Mouse (Mus musculus) MEL (cell line): ENCODE data around the gene Hist1h3e. TPM values are rescaled to one million over a fixed set of nuclear protein-coding genes. Genes with fewer than 3 reads are reported as not detected.

Source experiments
- DNase-seq: peaks from one replicate; pipeline ENCODE4 v3.0.0; 2011; ENCODE audit warnings: low read depth, low spot score
- H3K27ac ChIP-seq: 2 replicates; pipeline ENCODE4 v1.5.1; 2012; ENCODE audit warnings: low read depth, mild to moderate bottlenecking, control low read depth, low read length, moderate library complexity; ENCODE audit not compliant: control insufficient read depth
- H3K27me3 ChIP-seq, 2 experiments: fragments of 150-350 bp in 1 of 2; sonication (generic) in 1 of 2; 2 replicates each; pipeline ENCODE4 v1.6.1; 2012; ENCODE audit warnings: low read length in 2 of 2, mild to moderate bottlenecking in 2 of 2, improper control_type of control experiment in 1 of 2, moderate library complexity in 1 of 2; ENCODE audit not compliant: insufficient read depth in 2 of 2, control insufficient read depth in 1 of 2
- H3K36me3 ChIP-seq, 2 experiments: 2 replicates each; pipeline ENCODE4 v1.6.1; 2012 to 2014; ENCODE audit warnings: low read length in 2 of 2, improper control_type of control experiment in 1 of 2, inconsistent platforms in 1 of 2, mild to moderate bottlenecking in 1 of 2; ENCODE audit not compliant: insufficient read depth in 2 of 2, control insufficient read depth in 1 of 2
- H3K4me1 ChIP-seq, 2 experiments: fragments of 150-350 bp in 1 of 2; sonication (generic) in 1 of 2; 2 replicates each; pipeline ENCODE4 v1.6.1; 2012; ENCODE audit warnings: low read length in 2 of 2, improper control_type of control experiment in 1 of 2, mild to moderate bottlenecking in 1 of 2; ENCODE audit not compliant: insufficient read depth in 2 of 2, control insufficient read depth in 1 of 2
- H3K4me3 ChIP-seq, 2 experiments: fragments of 150-350 bp in 1 of 2; sonication (generic) in 1 of 2; 2 replicates each; pipeline ENCODE4 v1.5.1; 2012; ENCODE audit warnings: low read depth in 2 of 2, low read length in 2 of 2, mild to moderate bottlenecking in 2 of 2, moderate library complexity in 2 of 2, control low read depth in 1 of 2, improper control_type of control experiment in 1 of 2; ENCODE audit not compliant: control insufficient read depth in 1 of 2, insufficient read depth in 1 of 2
- H3K79me2 ChIP-seq: 2 replicates; pipeline ENCODE4 v1.6.1; 2012; ENCODE audit warnings: mild to moderate bottlenecking, low read length, moderate library complexity; ENCODE audit not compliant: control insufficient read depth, poor library complexity, insufficient read depth
- H3K9ac ChIP-seq: 2 replicates; pipeline ENCODE4 v1.6.1; 2012; ENCODE audit warnings: low read depth, mild to moderate bottlenecking, control low read depth, low read length, moderate library complexity; ENCODE audit not compliant: control insufficient read depth, poor library complexity, severe bottlenecking
- H3K9me3 ChIP-seq: fragments of 150-350 bp; sonication (generic); replicated peaks from 2 replicates; pipeline ENCODE4 v1.6.1; 2012; ENCODE audit warnings: mild to moderate bottlenecking, low read length, improper control_type of control experiment, moderate library complexity; ENCODE audit not compliant: insufficient read depth
- BHLHE40 ChIP-seq: IDR thresholded peaks from 2 replicates; pipeline ENCODE4 v1.6.1; 2012; ENCODE audit warnings: low read depth, mild to moderate bottlenecking, inconsistent platforms, low read length, improper control_type of control experiment, borderline replicate concordance
- CHD2 ChIP-seq: IDR thresholded peaks from 2 replicates; pipeline ENCODE4 v1.6.1; 2011; ENCODE audit warnings: low read length, improper control_type of control experiment
- CTCF ChIP-seq, 3 experiments: IDR thresholded peaks in 2 of 3; conservative IDR thresholded peaks in 1 of 3; 2 replicates each; pipeline ENCODE4 v1.5.1; 2011 to 2012; ENCODE audit warnings: low read length in 3 of 3, low read depth in 2 of 3, mild to moderate bottlenecking in 2 of 3, improper control_type of control experiment in 1 of 3, inconsistent platforms in 1 of 3, mixed read lengths in 1 of 3, moderate library complexity in 1 of 3; ENCODE audit not compliant: control insufficient read depth in 1 of 3, insufficient read depth in 1 of 3, poor library complexity in 1 of 3, severe bottlenecking in 1 of 3
- E2F4 ChIP-seq: IDR thresholded peaks from 2 replicates; pipeline ENCODE4 v1.6.1; 2011; ENCODE audit warnings: low read depth, low read length, improper control_type of control experiment, borderline replicate concordance
- ETS1 ChIP-seq: IDR thresholded peaks from 2 replicates; pipeline ENCODE4 v1.6.1; 2012; ENCODE audit warnings: low read depth, mild to moderate bottlenecking, inconsistent platforms, low read length, improper control_type of control experiment, moderate library complexity
- GATA1 ChIP-seq: IDR thresholded peaks from 2 replicates; pipeline ENCODE4 v1.6.1; 2011; ENCODE audit warnings: low read depth, low read length, improper control_type of control experiment
- MYC ChIP-seq: IDR thresholded peaks from 2 replicates; pipeline ENCODE4 v1.6.1; 2011; ENCODE audit warnings: low read depth, mild to moderate bottlenecking, low read length, improper control_type of control experiment, moderate library complexity
- NELFE ChIP-seq: IDR thresholded peaks from 2 replicates; pipeline ENCODE4 v1.6.1; 2011; ENCODE audit warnings: low read depth, low read length, improper control_type of control experiment
- NRF1 ChIP-seq: IDR thresholded peaks from 2 replicates; pipeline ENCODE4 v1.6.1; 2014; ENCODE audit warnings: low read depth, mild to moderate bottlenecking, inconsistent platforms, low read length, improper control_type of control experiment, moderate library complexity; ENCODE audit not compliant: poor library complexity, insufficient read depth, severe bottlenecking
- RAD21 ChIP-seq: IDR thresholded peaks from 2 replicates; pipeline ENCODE4 v1.6.1; 2011; ENCODE audit warnings: mild to moderate bottlenecking, low read depth, low read length, improper control_type of control experiment
- RCOR1 ChIP-seq: IDR thresholded peaks from 2 replicates; pipeline ENCODE4 v1.6.1; 2012; ENCODE audit warnings: low read depth, mild to moderate bottlenecking, inconsistent platforms, low read length, improper control_type of control experiment
- TBP ChIP-seq: IDR thresholded peaks from 2 replicates; pipeline ENCODE4 v1.8.0; 2011; ENCODE audit warnings: low read depth, low read length, improper control_type of control experiment
- USF1 ChIP-seq: IDR thresholded peaks from 2 replicates; pipeline ENCODE4 v1.6.1; 2014; ENCODE audit warnings: low read depth, mild to moderate bottlenecking, inconsistent platforms, low read length, improper control_type of control experiment, moderate library complexity
- USF2 ChIP-seq, 2 experiments: IDR thresholded peaks; 2 replicates each; pipeline ENCODE4 v1.6.1; 2011 to 2012; ENCODE audit warnings: improper control_type of control experiment in 2 of 2, low read length in 2 of 2, borderline replicate concordance in 1 of 2, inconsistent platforms in 1 of 2, low read depth in 1 of 2, mild to moderate bottlenecking in 1 of 2; ENCODE audit not compliant: insufficient read depth in 1 of 2
- ZKSCAN1 ChIP-seq: IDR thresholded peaks from 2 replicates; pipeline ENCODE4 v1.6.1; 2012; ENCODE audit warnings: low read depth, mild to moderate bottlenecking, inconsistent platforms, low read length, improper control_type of control experiment, moderate library complexity
- ZMIZ1 ChIP-seq: IDR thresholded peaks from 2 replicates; pipeline ENCODE4 v1.6.1; 2012; ENCODE audit warnings: low read depth, mild to moderate bottlenecking, inconsistent platforms, low read length, improper control_type of control experiment, moderate library complexity
- polyA plus RNA-seq, 2 experiments: library from polyadenylated mRNA; stranded (reverse) in 1 of 2; unstranded in 1 of 2; fragments of >175 nt in 1 of 2; fragments of >200 nt in 1 of 2; gene quantifications; 2 replicates each; pipeline versions ENCODE4 v1.2.1 to v1.2.4; 2012; ENCODE audit warnings: low replicate concordance in 2 of 2, low read depth in 1 of 2; ENCODE audit not compliant: insufficient read length in 2 of 2, insufficient read depth in 1 of 2, missing spikeins in 1 of 2
- total RNA-seq: library from RNA; depleted of rRNA; stranded (reverse); fragments of 300-350 nt; gene quantifications from 2 replicates; pipeline ENCODE4 v1.2.3, GENCODE M21; 2012

The Hist1h3e gene
- total and polyA plus RNA-seq, 3 experiments = 4.5 to 1,049 TPM; not detected in 1

- H3K36me3 ChIP-seq = peaks cover 0 to 28% of the 10 kb centered on the region in 2 experiments; a peak in 2 of 4 replicates
- TF ChIP-seq ZMIZ1 (no peak), CTCF (IDR thresholded peaks at IDR 0.05 in 2 of 3, conservative IDR thresholded peaks at IDR 0.05 in 1 of 3; ENCODE audit: control insufficient read depth in 1 of 3, insufficient read depth in 1 of 3, low read depth in 2 of 3, low read length in 3 of 3, poor library complexity in 1 of 3, severe bottlenecking in 1 of 3) (no peak), E2F4 (no peak), RCOR1 (no peak), RAD21 (no peak), TBP (no peak), BHLHE40 (no peak), USF2 (IDR thresholded peaks at IDR 0.05; ENCODE audit: borderline replicate concordance in 1 of 2, insufficient read depth in 1 of 2, low read depth in 1 of 2, low read length in 2 of 2) (no peak), NELFE (no peak), USF1 (no peak), ZKSCAN1 (no peak), NRF1 (no peak), ETS1 (no peak)
- peak; percentile 57 for DNase-seq
- no peaks in the 10 kb centered on the region for H3K79me2 ChIP-seq
- H3K9ac ChIP-seq = no peak overlapping the region
- H3K4me3 ChIP-seq = peak overlapping the region in 1 of 2 experiments; percentile 33; a peak in 3 of 4 replicates
- no peaks in the 10 kb centered on the region for H3K9me3 ChIP-seq
- no peak overlapping the region for H3K27ac ChIP-seq
- H3K4me1 ChIP-seq = peaks cover 6 to 13% of the 10 kb centered on the region in 2 experiments
- no peaks in the 10 kb centered on the region for H3K27me3 ChIP-seq
Measured at GRCm38 (mm10) chr13:23523976-23524375, 38.2 kb downstream of the Hist1h3e start.

GRCm38 (mm10) chr13:23521703-23522102 is 40.5 kb downstream of the Hist1h3e start:
- TF ChIP-seq MYC (no peak), GATA1 (peak; percentile 35; the same call in 1 of the 2 replicates), CHD2 (no peak), TBP (peak; percentile 100)
- Histone ChIP-seq H3K36me3 (peaks cover 0 to 22% of the 10 kb centered on the region in 2 experiments; a peak in 2 of 4 replicates), H3K9me3 (no peaks in the 10 kb centered on the region), H3K79me2 (no peaks in the 10 kb centered on the region), H3K27ac (no peak overlapping the region), H3K4me3 (peak overlapping the region; percentile 36 to 40; a peak in 3 of 4 replicates), H3K9ac (no peak overlapping the region), H3K27me3 (no peaks in the 10 kb centered on the region), H3K4me1 (peaks cover 6 to 7% of the 10 kb centered on the region in 2 experiments)
- peak; percentile 91 for DNase-seq
